In the genomic region with DNA sequence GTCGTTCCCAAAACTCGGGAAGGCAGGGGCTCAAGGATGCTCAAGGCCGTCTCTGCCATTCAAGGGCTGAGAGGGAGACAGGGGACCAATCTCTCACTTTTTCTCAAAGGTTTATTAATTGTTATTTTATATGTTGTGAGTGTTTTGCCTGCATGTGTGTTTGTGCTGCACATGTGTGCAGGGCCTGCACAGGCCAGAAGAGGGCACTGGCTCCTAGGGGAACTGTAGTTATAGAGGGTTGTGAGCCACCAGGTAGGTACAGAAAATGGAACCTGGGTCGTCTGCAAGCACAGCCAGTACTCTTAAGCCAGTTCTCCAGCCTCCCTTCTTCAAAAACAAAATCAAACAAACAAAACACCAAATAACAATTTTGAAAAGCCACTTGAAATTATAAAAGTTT, we compare ENCODE assay signal across 11 mouse cellular contexts. TPM values are rescaled to one million over a fixed set of nuclear protein-coding genes. Genes with fewer than 3 reads are reported as not detected.
DNase-seq lines count a peak whose midpoint lies in the region; ATAC-seq and TF ChIP-seq lines count a peak whose summit lies in the region.
"Had no signal": no experiment of that assay in that cellular context is flagged by ENCODE, and none has a peak within 500 bp of the region (broad histone marks: within the 10 kb centered on the region; RNA-seq: fewer than 3 reads in every experiment).

No protein-coding gene starts in this region.

- H3K9me3 ChIP-seq in lung, embryonic 14.5 days (ENCODE audit: low read depth, low read length) = no peaks in the 10 kb centered on the region
- H3K9me3 ChIP-seq: liver, embryonic 15.5 days had no signal

- H3K4me1 ChIP-seq in lung, embryonic 14.5 days (ENCODE audit: insufficient read depth) = no peaks in the 10 kb centered on the region
- H3K4me1 ChIP-seq: liver, embryonic 15.5 days had no signal

- TF ChIP-seq CTCF in lung, embryonic 14.5 days (IDR thresholded peaks at IDR 0.05; ENCODE audit: low read depth) = peak; percentile 61
- peak; percentile 56; the same call in 1 of the 2 replicates for TF ChIP-seq CTCF in brain, embryonic 14.5 days (IDR thresholded peaks at IDR 0.05; ENCODE audit: borderline replicate concordance, extremely low read depth, insufficient read depth, insufficient read length)

- peak; percentile 39 for DNase-seq in cerebellum, postnatal 10 days
- no peak for DNase-seq in cerebellum, adult 9-11 months
- no peak for DNase-seq in lung, embryonic 14.5 days
- DNase-seq in lung, postnatal 4 days = no peak
- DNase-seq in brain, embryonic 14.5 days (ENCODE audit: low read depth) = no peak
- peak; percentile 41 for DNase-seq in splenic B cell, adult 2 months (ENCODE audit: low read depth, low spot score)
- DNase-seq in cerebellum, adult 11 months = no peak

- no peak overlapping the region for H3K4me3 ChIP-seq in lung, embryonic 14.5 days (ENCODE audit: low read depth, low read length)
- H3K4me3 ChIP-seq: liver, embryonic 15.5 days had no signal

- WGBS in lung, embryonic 14.5 days = 92% methylated on average over 4 of the region's 4 CpGs

- no peaks in the 10 kb centered on the region for H3K27me3 ChIP-seq in lung, embryonic 14.5 days (ENCODE audit: insufficient read depth, low read length)
- no peaks in the 10 kb centered on the region for H3K27me3 ChIP-seq in splenic B cell, adult 2 months (ENCODE audit: control insufficient read depth, insufficient read depth, low read length, poor library complexity, severe bottlenecking)
- H3K27me3 ChIP-seq: liver, embryonic 15.5 days had no signal

- ATAC-seq in lung, embryonic 14.5 days (ENCODE audit: insufficient read depth) = no peak
- ATAC-seq in activated CD4-positive, CD25-positive, alpha-beta regulatory T cell, adult 4 months = no peak

- peaks cover 97% of the 10 kb centered on the region for H3K36me3 ChIP-seq in lung, embryonic 14.5 days (ENCODE audit: insufficient read depth)
- H3K36me3 ChIP-seq in splenic B cell, adult 2 months (ENCODE audit: control insufficient read depth, insufficient read depth, low read length, poor library complexity, severe bottlenecking) = peaks cover 26% of the 10 kb centered on the region

- H3K4me2 ChIP-seq in lung, embryonic 14.5 days = no peak overlapping the region
- H3K4me2 ChIP-seq: heart, embryonic 11.5 days; liver, embryonic 15.5 days had no signal

- H3K9ac ChIP-seq in lung, embryonic 14.5 days = no peak overlapping the region
- H3K9ac ChIP-seq: liver, embryonic 15.5 days had no signal

- H3K27ac ChIP-seq in lung, embryonic 14.5 days (ENCODE audit: low read depth) = no peak overlapping the region
- H3K27ac ChIP-seq: liver, embryonic 15.5 days had no signal

- no peak for TF ChIP-seq POLR2A in brain, embryonic 14.5 days (IDR thresholded peaks at IDR 0.05; ENCODE audit: borderline replicate concordance, extremely low read depth, insufficient read depth, insufficient read length, poor library complexity, severe bottlenecking)

RNA-seq across cellular contexts. Expression of gene Zbtb17, which starts 44.2 kb away (rescaled TPM):
- polyA plus RNA-seq in lung, embryonic 14.5 days (2014; fragmentation: Nextera tagmentation; extraction: Ambion mirVana) = 27.2 and 30.6 TPM in 2 replicates
- 69.2 and 85.4 TPM in 2 replicates for polyA plus RNA-seq in brain, embryonic 14.5 days (2012; rRNA removed)
- polyA plus RNA-seq in activated CD4-positive, CD25-positive, alpha-beta regulatory T cell, adult 4 months (2017; shearing (Covaris generic)) = 10 to 100 TPM; 13.6 to 16.3 TPM

RNA-seq across cellular contexts. Expression of gene Spen, which starts 49.7 kb away (rescaled TPM):
- polyA plus RNA-seq in lung, embryonic 14.5 days (2014; fragmentation: Nextera tagmentation; extraction: Ambion mirVana) = 15.4 and 15.9 TPM in 2 replicates
- polyA plus RNA-seq in brain, embryonic 14.5 days (2012; rRNA removed) = 9.9 and 32.7 TPM in 2 replicates
- 10 to 100 TPM in 1 of 2 experiments, 1 to 10 TPM in 1; 9.3 to 15.9 TPM for polyA plus RNA-seq in activated CD4-positive, CD25-positive, alpha-beta regulatory T cell, adult 4 months (2017; shearing (Covaris generic))

RNA-seq across cellular contexts. Expression of gene Srarp, which starts 52.8 kb away (rescaled TPM):
- polyA plus RNA-seq in lung, embryonic 14.5 days (2014; fragmentation: Nextera tagmentation; extraction: Ambion mirVana) = not detected in 2 replicates
- 0.69 and 0.93 TPM in 2 replicates for polyA plus RNA-seq in brain, embryonic 14.5 days (2012; rRNA removed)
- not detected for polyA plus RNA-seq in activated CD4-positive, CD25-positive, alpha-beta regulatory T cell, adult 4 months (2017; shearing (Covaris generic))
- polyA plus RNA-seq: heart, embryonic 11.5 days; liver, embryonic 15.5 days; neural tube, embryonic 11.5 days had no signal

Comparison
In these comparisons a context has a peak if more than half of its experiments do, and no peak if none do; other contexts are left out.
1. DNase-seq: peak in cerebellum, postnatal 10 days (2 of 2) and splenic B cell, adult 2 months (single experiment); none in cerebellum, adult 9-11 months (single experiment), lung, embryonic 14.5 days (single experiment), lung, postnatal 4 days (0 of 2), brain, embryonic 14.5 days (single experiment) and cerebellum, adult 11 months (single experiment).